Mouse (Mus musculus) T-helper 17 cell (primary cell): ENCODE results near the gene Cdc42ep2.

Source experiments
- in situ Hi-C, 2 experiments: fragments of 300-600 bp; cut with MboI, MseI; formaldehyde crosslinking; loops; 1 replicate in 1 of 2; 2 replicates in 1 of 2; pipeline ENCODE4 v1.15.1; 2025; ENCODE audit warnings: high pct_unique_total_duplicates in 2 of 2

Gene Cdc42ep2

GRCm38 (mm10) chr19:5944145-5944544 lies 19.5 kb upstream of the Cdc42ep2 start:
- in situ Hi-C loops = loop anchor here in 1 of 2 experiments (25.0 kb wide), 1 partner anchor 918 kb away; the partner anchor contains the start of gene Ccdc88b

- in situ Hi-C loops = loop anchor here in 1 of 2 experiments (25.0 kb wide), 1 partner anchor 919 kb away; the partner anchor contains the start of gene Ccdc88b
Observed at GRCm38 (mm10) chr19:5943404-5943803, 18.8 kb upstream of the Cdc42ep2 start.

GRCm38 (mm10) chr19:5942581-5942980 lies 18.0 kb upstream of the Cdc42ep2 start:
- in situ Hi-C loops = loop anchor here in 1 of 2 experiments (25.0 kb wide), 1 partner anchor 920 kb away; the partner anchor contains the start of gene Ccdc88b

- in situ Hi-C loops = loop anchor here in 1 of 2 experiments (25.0 kb wide), 1 partner anchor 922 kb away; the partner anchor contains the start of gene Ccdc88b
Observed at GRCm38 (mm10) chr19:5940656-5941055, 16.0 kb upstream of the Cdc42ep2 start.

- in situ Hi-C loops = loop anchor here in 1 of 2 experiments (25.0 kb wide), 1 partner anchor 922 kb away; the partner anchor contains the start of gene Ccdc88b
Observed at GRCm38 (mm10) chr19:5940173-5940572, 15.6 kb upstream of the Cdc42ep2 start.

- in situ Hi-C loops = loop anchor here in 1 of 2 experiments (25.0 kb wide), 1 partner anchor 923 kb away; the partner anchor contains the start of gene Ccdc88b
Observed at GRCm38 (mm10) chr19:5939715-5940114, 15.1 kb upstream of the Cdc42ep2 start.

- in situ Hi-C loops = loop anchor here in 1 of 2 experiments (25.0 kb wide), 1 partner anchor 924 kb away; the partner anchor contains the start of gene Ccdc88b
Observed at GRCm38 (mm10) chr19:5938516-5938915, 13.9 kb upstream of the Cdc42ep2 start.

GRCm38 (mm10) chr19:5937836-5938406 lies 13.3 kb upstream of the Cdc42ep2 start:
- in situ Hi-C loops = loop anchor here in 1 of 2 experiments (25.0 kb wide), 1 partner anchor 924 kb away; the partner anchor contains the start of gene Ccdc88b

GRCm38 (mm10) chr19:5937095-5937835 lies 12.6 kb upstream of the Cdc42ep2 start:
- in situ Hi-C loops = loop anchor here in 1 of 2 experiments (25.0 kb wide), 1 partner anchor 925 kb away; the partner anchor contains the start of gene Ccdc88b

GRCm38 (mm10) chr19:5935691-5936090 lies 11.1 kb upstream of the Cdc42ep2 start:
- in situ Hi-C loops = loop anchor here in 1 of 2 experiments (25.0 kb wide), 1 partner anchor 927 kb away; the partner anchor contains the start of gene Ccdc88b

GRCm38 (mm10) chr19:5935266-5935665 lies 10.7 kb upstream of the Cdc42ep2 start:
- in situ Hi-C loops = loop anchor here in 1 of 2 experiments (25.0 kb wide), 1 partner anchor 927 kb away; the partner anchor contains the start of gene Ccdc88b

- in situ Hi-C loops = loop anchor here in 1 of 2 experiments (25.0 kb wide), 1 partner anchor 932 kb away; the partner anchor contains the start of gene Ccdc88b
Observed at GRCm38 (mm10) chr19:5929634-5930596, 5.3 kb upstream of the Cdc42ep2 start.

- in situ Hi-C loops = loop anchor here in 1 of 2 experiments (25.0 kb wide), 1 partner anchor 934 kb away; the partner anchor contains the start of gene Ccdc88b
Observed at GRCm38 (mm10) chr19:5928546-5928945, 3.9 kb upstream of the Cdc42ep2 start.

GRCm38 (mm10) chr19:5928104-5928503 lies 3.5 kb upstream of the Cdc42ep2 start:
- in situ Hi-C loops = loop anchor here in 1 of 2 experiments (25.0 kb wide), 1 partner anchor 934 kb away; the partner anchor contains the start of gene Ccdc88b

- in situ Hi-C loops = loop anchor here in 1 of 2 experiments (25.0 kb wide), 1 partner anchor 935 kb away; the partner anchor contains the start of gene Ccdc88b
Observed at GRCm38 (mm10) chr19:5927532-5927931, 2.9 kb upstream of the Cdc42ep2 start.

GRCm38 (mm10) chr19:5927026-5927425 lies 2.4 kb upstream of the Cdc42ep2 start:
- in situ Hi-C loops = loop anchor here in 1 of 2 experiments (25.0 kb wide), 1 partner anchor 935 kb away; the partner anchor contains the start of gene Ccdc88b

GRCm38 (mm10) chr19:5925311-5925855 lies 767 bp upstream of the Cdc42ep2 start:
- in situ Hi-C loops = loop anchor here in 1 of 2 experiments (25.0 kb wide), 1 partner anchor 937 kb away; the partner anchor contains the start of gene Ccdc88b

GRCm38 (mm10) chr19:5923990-5924712 lies 465 bp downstream of the Cdc42ep2 start:
- in situ Hi-C loops = loop anchor here (5.0 kb wide), 2 partner anchors 33 to 93 kb away; partner anchors contain the start of gene Capn1 (in 1 of the 2)

- in situ Hi-C loops = loop anchor here (5.0 kb wide), 2 partner anchors 34 to 94 kb away; partner anchors contain the start of gene Capn1 (in 1 of the 2)
Observed at GRCm38 (mm10) chr19:5922963-5923362, 1.7 kb downstream of the Cdc42ep2 start.
